Mouse (Mus musculus) megakaryocyte, adult 5-6 weeks (primary cell): ENCODE measurements at regions not wholly inside any gene's neighbourhood (a gene's known extent, or its start where the extent isn't known, plus 50 kb on each side); places are given as distances from the start of the nearest gene placed in this dataset.

ENCODE experiments used
- ATAC-seq: 2 replicates; pipeline ENCODE4 v1.8.0; 2016; ENCODE audit warnings: mild to moderate bottlenecking, inconsistent platforms; ENCODE audit not compliant: poor library complexity, severe bottlenecking

GRCm38 (mm10) chr14:110013229-110013628 is 741.7 kb downstream of the Slitrk6 start:
- ATAC-seq: no peak

- no peak for ATAC-seq
These were observed 747.8 kb downstream of the Slitrk6 start for GRCm38 (mm10) chr14:110007159-110007558.

GRCm38 (mm10) chr14:109985026-109985425 is 769.9 kb downstream of the Slitrk6 start:
- ATAC-seq: no peak

DNA sequence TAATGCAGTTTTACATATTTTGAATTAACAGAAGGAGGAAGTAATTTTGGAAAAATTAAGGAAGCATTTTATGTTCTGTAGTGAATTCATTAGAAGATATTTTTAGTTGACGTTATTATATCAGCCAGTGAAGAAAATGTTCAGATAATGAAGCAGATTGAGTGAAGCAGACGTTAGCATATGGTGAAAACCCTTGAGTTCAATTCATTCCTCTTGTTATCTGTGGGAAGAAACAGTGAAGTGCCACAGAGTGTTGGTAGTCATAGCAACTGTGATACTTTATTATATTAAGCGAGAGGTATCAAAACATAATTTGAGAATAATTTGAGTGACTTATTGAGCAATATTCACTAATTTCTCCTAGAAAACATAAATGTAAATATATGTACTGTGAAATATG is 796.9 kb downstream of the Slitrk6 start:
- no peak for ATAC-seq

- no peak for ATAC-seq
These were observed 813.0 kb downstream of the Slitrk6 start for GRCm38 (mm10) chr14:109941944-109942343.

GRCm38 (mm10) chr14:109941162-109941561 is 813.8 kb downstream of the Slitrk6 start:
- ATAC-seq: no peak

DNA sequence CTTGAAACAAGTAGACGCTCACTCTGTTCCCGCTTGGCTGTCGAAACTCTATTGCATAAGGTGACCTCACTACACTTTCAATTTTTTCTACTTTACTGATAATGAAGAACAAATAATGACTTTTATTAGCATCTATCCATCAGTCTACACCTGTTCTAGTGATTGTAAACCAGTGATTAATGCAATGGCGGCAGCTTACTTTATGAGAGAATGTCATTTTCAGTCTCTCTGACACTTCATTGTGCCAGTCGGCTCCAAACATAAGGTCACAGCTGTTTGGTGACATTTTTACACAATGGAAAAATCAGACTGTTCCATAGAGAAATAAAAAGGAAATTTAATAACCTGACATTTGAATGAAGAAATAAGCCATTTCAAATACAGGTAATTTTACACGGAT is 817.5 kb downstream of the Slitrk6 start:
- ATAC-seq: no peak

GRCm38 (mm10) chr14:109928977-109929376 is 826.0 kb downstream of the Slitrk6 start:
- ATAC-seq: no peak

GRCm38 (mm10) chr14:109891896-109892165 is 863.1 kb downstream of the Slitrk6 start:
- no peak for ATAC-seq

DNA sequence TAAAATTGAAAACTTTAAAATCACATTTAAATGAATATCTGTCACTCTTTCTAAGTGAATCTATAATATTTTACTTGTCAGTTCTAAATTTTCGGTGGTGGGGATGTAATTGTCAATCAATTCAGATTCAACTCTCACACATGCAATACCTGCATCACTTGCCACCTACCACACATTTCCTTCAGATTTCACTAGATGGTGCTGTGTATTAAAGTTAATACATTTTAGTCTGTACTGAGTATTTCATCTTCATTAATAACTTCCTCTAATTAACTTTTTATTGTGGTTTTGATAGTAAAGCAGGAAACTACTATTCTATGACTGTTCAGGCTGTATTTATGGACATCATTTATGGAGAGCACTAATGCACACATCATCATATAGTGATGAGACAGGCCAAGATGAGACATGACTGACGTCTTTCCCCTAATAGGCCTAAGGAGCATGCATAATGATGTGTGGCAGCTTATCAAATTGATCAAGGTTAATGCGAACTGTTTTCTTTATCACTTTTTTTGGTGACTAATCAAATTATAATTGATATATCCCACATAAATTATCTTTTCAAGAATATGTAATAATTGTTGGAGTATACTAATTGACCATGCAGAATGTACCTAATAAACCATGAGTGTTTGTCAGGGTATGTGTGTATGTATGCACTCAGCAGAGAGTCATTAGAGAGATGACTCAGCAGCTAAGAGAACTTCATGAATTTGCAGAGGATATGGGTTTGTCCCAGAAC is 863.6 kb downstream of the Slitrk6 start:
- ATAC-seq: no peak

DNA sequence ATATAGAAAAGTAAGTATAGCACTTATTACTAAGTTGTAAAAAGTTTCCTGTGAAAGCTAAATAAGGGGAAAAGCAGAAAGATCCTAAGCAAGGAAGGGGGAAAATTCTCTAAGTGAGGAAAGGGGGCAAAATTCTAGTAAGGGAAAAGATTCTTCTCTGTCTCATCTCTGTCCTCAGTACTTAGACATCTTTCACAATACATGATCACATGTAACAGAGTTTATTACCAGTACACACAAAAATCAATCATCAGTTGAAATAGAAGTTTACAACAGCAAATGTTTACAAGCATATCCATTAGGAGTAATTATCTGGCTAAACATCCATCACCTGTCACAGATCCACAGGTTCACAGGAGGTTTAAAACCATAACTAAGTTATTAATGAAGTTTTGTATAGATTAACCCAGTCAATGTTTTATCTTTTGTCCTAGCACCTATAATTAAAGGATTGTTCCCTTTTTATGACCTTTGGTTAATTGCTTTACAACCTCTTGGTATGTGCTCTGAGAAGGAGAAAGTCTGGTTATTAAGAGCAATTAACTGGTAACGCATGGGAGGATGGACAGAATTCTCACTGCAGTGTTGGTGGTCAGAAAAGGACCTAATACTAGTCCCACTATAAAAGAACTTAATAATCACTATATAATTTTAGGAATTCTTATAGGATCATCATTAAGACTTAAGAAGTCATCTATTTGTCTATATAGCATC is 877.8 kb downstream of the Slitrk6 start:
- no peak for ATAC-seq

DNA sequence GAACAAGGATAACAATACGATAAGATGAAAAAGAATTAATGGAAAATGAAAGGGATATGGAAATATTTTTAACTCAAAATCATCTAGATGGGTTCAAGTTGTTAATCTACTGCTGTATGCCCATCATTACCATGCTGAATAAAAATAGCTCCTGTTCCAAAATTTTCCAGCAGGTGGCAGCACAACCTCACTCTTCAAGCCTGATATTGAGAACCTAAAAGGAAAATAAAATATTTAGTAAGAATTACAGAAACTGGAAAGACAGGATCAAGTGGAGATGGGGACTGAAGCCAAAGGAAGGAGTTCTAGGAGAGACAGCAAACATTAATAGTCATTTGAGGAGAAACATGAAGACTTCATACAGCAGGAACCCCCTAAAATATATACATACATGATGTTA is 880.7 kb downstream of the Slitrk6 start:
- peak; percentile 43; the same call in 1 of the 2 replicates for ATAC-seq

DNA sequence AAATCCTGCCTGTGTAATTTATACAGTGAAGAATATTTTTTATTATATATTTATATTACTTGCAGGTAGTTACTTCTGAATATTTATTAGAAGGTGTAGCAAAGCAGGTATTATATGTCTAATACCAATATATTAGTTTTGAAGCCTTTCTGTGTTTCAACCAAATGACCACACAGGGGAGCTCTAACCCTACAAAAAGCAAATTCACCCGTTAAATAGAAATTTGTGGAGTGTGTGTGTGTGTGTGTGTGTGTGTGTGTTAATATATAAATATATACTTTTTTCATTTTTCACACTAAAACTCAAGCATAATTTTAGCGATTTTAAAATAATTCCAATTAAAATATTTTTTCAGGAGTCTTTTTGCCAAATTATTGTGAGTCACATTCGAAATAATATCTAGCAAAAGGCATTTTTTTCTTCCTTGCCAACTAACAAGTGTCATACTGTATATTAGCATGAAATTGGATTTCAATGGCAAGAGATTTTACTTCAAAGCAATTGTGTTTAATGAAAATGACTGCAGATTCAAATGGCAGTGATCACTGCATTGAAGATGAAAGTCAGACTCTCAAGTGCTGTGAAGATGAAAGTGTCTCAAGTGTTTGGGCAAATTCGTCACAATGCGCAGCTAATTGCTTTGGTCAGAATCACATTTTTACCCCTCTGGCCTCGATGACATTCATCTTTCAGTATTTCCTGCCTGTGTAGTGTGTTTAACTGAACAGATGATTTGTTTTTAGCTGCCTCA is 914.4 kb downstream of the Slitrk6 start:
- no peak for ATAC-seq

DNA sequence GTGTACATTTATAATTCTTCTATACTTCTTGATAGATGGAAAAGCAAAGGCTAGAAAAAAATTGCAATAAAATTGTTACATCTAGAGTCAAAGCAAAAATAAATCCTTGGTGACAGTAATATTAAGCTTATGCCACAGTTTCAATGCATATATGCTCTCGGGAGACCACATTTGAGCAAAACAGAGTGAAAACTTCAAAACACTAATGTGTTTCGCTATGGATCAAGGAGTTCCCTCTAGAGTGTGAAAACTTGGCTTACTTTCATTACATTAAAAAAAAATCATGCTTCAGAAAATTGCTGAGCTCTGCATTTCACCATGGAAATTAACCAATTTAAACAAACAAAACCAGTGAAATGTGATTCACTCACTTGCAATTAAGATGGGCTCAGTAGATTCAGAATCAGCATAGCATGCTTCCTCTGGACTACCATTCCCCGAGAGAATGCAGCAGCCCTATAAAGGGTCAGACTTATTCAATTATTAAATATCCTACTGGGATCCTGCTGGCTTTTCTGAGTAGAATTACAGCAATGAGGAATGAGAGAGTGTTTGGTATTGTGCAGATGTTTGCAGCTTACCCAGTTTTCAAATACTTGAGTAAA is 888.7 kb upstream of the Slitrk1 start:
- ATAC-seq: no peak

DNA sequence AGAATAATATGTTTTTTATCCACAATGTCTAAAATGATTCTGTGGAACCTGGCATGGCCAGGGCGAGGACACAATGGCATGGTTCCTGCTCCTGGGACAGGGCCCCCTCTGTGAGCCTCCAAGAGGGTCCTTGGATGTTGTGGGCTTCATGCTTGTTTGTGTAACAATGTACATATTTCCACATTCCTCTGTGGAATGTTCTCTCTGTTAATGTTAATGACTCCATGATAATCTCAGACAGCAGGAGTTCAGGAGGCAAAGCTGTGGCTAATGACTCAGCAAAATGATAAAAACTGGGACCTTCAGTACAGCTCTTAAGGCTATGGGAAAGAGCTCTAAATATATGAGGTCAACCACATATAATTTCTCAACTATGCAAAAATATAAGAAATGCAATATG is 858.3 kb upstream of the Slitrk1 start:
- no peak for ATAC-seq

DNA sequence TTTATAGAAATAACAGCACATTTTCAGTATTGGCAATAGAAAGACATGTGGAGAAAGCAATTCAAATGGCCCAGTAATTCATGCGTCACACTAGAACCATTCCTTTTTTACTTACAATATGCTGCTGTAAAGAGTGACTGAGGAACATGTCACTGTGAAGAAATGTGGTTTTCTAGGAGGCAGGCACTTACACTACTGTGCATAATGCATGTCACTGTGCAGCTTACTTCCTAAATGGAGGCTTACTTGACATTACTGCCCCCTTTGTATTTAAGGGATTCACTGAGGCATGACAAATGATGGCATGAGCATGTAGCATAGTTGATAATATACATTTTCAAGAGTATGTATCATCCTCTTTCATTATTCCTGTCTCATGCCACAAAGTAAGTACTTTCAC is 846.9 kb upstream of the Slitrk1 start:
- ATAC-seq: no peak
